Mouse (Mus musculus) CD4-positive naive resting alpha-beta T cell, adult 57 days (primary cell): Measurements from ENCODE around the gene Ppil3. TPM values are rescaled to one million over a fixed set of nuclear protein-coding genes. Genes with fewer than 3 reads are reported as not detected.

Experiments used
- total RNA-seq: library from RNA; stranded (reverse); gene quantifications from one replicate; pipeline ENCODE4 v1.2.4, GENCODE M21; 2023

Ppil3 gene
- total RNA-seq, result 42.8 TPM

GRCm38 (mm10) chr1:58445143-58445722, at the start of gene Ppil3, which contains the start of gene Nif3l1:
TSS of gene Ppil3 (minus strand) at chr1:58445486.
TSS of gene Nif3l1 (plus strand) at chr1:58445151.

GRCm38 (mm10) chr1:58423371-58424248, 21.7 kb downstream of the Ppil3 start, which contains the start of gene Clk1:
TSS of gene Clk1 (minus strand) at chr1:58424066.

GRCm38 (mm10) chr1:58392652-58393283, 52.5 kb downstream of the Ppil3 start, which contains the start of gene Bzw1:
TSS of gene Bzw1 (plus strand) at chr1:58392898.

Other genes with a start within 250 kb of the Ppil3 start
- not detected for gene Aox4, start 235.1 kb downstream of the Ppil3 start, total RNA-seq
- gene Aox2, start 167.2 kb downstream of the Ppil3 start, total RNA-seq, result 0.27 TPM
- 190 TPM for gene Bzw1, start 52.6 kb downstream of the Ppil3 start, total RNA-seq
- gene Clk1, start 21.4 kb downstream of the Ppil3 start, total RNA-seq, result 1,770 TPM
- 36.9 TPM for gene Nif3l1, start 335 bp downstream of the Ppil3 start, total RNA-seq
- 25.3 TPM for gene Orc2, start 59.6 kb upstream of the Ppil3 start, total RNA-seq
- 13.7 TPM for gene Fam126b, start 140.8 kb upstream of the Ppil3 start, total RNA-seq
- 32.9 TPM for gene Ndufb3, start 140.9 kb upstream of the Ppil3 start, total RNA-seq